Mouse (Mus musculus): ENCODE data around the gene Trio. TPM values are rescaled to one million over a fixed set of nuclear protein-coding genes. Genes with fewer than 3 reads are reported as not detected.
A peak's percentile ranks its signal among the peaks of the same experiment; 100 is the strongest.

Gene Trio
- polyA plus RNA-seq, 1 experiment = 49.9 TPM

GRCm38 (mm10) chr15:27789325-27789724 lies 236.3 kb downstream of the Trio start:
- Histone ChIP-seq H3K4me3 (ENCODE audit: insufficient read depth, low read length) (no peak overlapping the region), H3K4me1 (ENCODE audit: control insufficient read depth, insufficient read depth, low read length) (peaks cover 17% of the 10 kb centered on the region), H3K27ac (ENCODE audit: insufficient read depth, low read depth, low read length) (no peak overlapping the region)
- no peak for TF ChIP-seq POLR2A (IDR thresholded peaks at IDR 0.05; ENCODE audit: borderline replicate concordance, low read depth, low read length)

- TF ChIP-seq CTCF (IDR thresholded peaks at IDR 0.05; ENCODE audit: low read depth, low read length) = no peak
- no peak for TF ChIP-seq POLR2A (IDR thresholded peaks at IDR 0.05; ENCODE audit: borderline replicate concordance, low read depth, low read length)
- H3K4me3 ChIP-seq (ENCODE audit: insufficient read depth, low read length) = no peak overlapping the region
- no peak overlapping the region for H3K27ac ChIP-seq (ENCODE audit: insufficient read depth, low read depth, low read length)
- peaks cover 17% of the 10 kb centered on the region for H3K4me1 ChIP-seq (ENCODE audit: control insufficient read depth, insufficient read depth, low read length)
Measured at GRCm38 (mm10) chr15:27788122-27788759, 237.4 kb downstream of the Trio start.

- no peak overlapping the region for H3K27ac ChIP-seq (ENCODE audit: insufficient read depth, low read depth, low read length)
- peaks cover 26% of the 10 kb centered on the region for H3K4me1 ChIP-seq (ENCODE audit: control insufficient read depth, insufficient read depth, low read length)
- H3K4me3 ChIP-seq (ENCODE audit: insufficient read depth, low read length) = no peak overlapping the region
Measured at GRCm38 (mm10) chr15:27787151-27787550, 238.5 kb downstream of the Trio start.

GRCm38 (mm10) chr15:27786418-27786817 lies 239.2 kb downstream of the Trio start:
- no peak overlapping the region for H3K4me3 ChIP-seq (ENCODE audit: insufficient read depth, low read length)
- no peak overlapping the region for H3K27ac ChIP-seq (ENCODE audit: insufficient read depth, low read depth, low read length)
- peaks cover 29% of the 10 kb centered on the region for H3K4me1 ChIP-seq (ENCODE audit: control insufficient read depth, insufficient read depth, low read length)

More at GRCm38 (mm10) chr15:27787151-27787550, 238.5 kb downstream of the Trio start:
- no peak for TF ChIP-seq CTCF (IDR thresholded peaks at IDR 0.05; ENCODE audit: low read depth, low read length)
- no peak for TF ChIP-seq POLR2A (IDR thresholded peaks at IDR 0.05; ENCODE audit: borderline replicate concordance, low read depth, low read length)

GRCm38 (mm10) chr15:27785280-27786001 lies 240.2 kb downstream of the Trio start:
- H3K27ac ChIP-seq (ENCODE audit: insufficient read depth, low read depth, low read length) = no peak overlapping the region
- peaks cover 29% of the 10 kb centered on the region for H3K4me1 ChIP-seq (ENCODE audit: control insufficient read depth, insufficient read depth, low read length)
- TF ChIP-seq POLR2A (IDR thresholded peaks at IDR 0.05; ENCODE audit: borderline replicate concordance, low read depth, low read length) (no peak), CTCF (IDR thresholded peaks at IDR 0.05; ENCODE audit: low read depth, low read length) (no peak)

More at GRCm38 (mm10) chr15:27786418-27786817, 239.2 kb downstream of the Trio start:
- no peak for TF ChIP-seq CTCF (IDR thresholded peaks at IDR 0.05; ENCODE audit: low read depth, low read length)
- TF ChIP-seq POLR2A (IDR thresholded peaks at IDR 0.05; ENCODE audit: borderline replicate concordance, low read depth, low read length) = no peak

GRCm38 (mm10) chr15:27784126-27784563 lies 241.5 kb downstream of the Trio start:
- peak overlapping the region; percentile 96 for H3K27ac ChIP-seq (ENCODE audit: insufficient read depth, low read depth, low read length)
- TF ChIP-seq CTCF (IDR thresholded peaks at IDR 0.05; ENCODE audit: low read depth, low read length) (no peak), POLR2A (IDR thresholded peaks at IDR 0.05; ENCODE audit: borderline replicate concordance, low read depth, low read length) (no peak)
- H3K4me3 ChIP-seq (ENCODE audit: insufficient read depth, low read length) = peak overlapping the region; percentile 59
- peaks cover 25% of the 10 kb centered on the region for H3K4me1 ChIP-seq (ENCODE audit: control insufficient read depth, insufficient read depth, low read length)

More at GRCm38 (mm10) chr15:27785280-27786001, 240.2 kb downstream of the Trio start:
- no peak overlapping the region for H3K4me3 ChIP-seq (ENCODE audit: insufficient read depth, low read length)

- peak overlapping the region; percentile 59 for H3K4me3 ChIP-seq (ENCODE audit: insufficient read depth, low read length)
- no peak for TF ChIP-seq CTCF (IDR thresholded peaks at IDR 0.05; ENCODE audit: low read depth, low read length)
- no peak for TF ChIP-seq POLR2A (IDR thresholded peaks at IDR 0.05; ENCODE audit: borderline replicate concordance, low read depth, low read length)
- peaks cover 25% of the 10 kb centered on the region for H3K4me1 ChIP-seq (ENCODE audit: control insufficient read depth, insufficient read depth, low read length)
- peak overlapping the region; percentile 96 for H3K27ac ChIP-seq (ENCODE audit: insufficient read depth, low read depth, low read length)
Measured at GRCm38 (mm10) chr15:27783541-27784125, 242.0 kb downstream of the Trio start.

GRCm38 (mm10) chr15:27783092-27783491 lies 242.6 kb downstream of the Trio start:
- Histone ChIP-seq H3K27ac (ENCODE audit: insufficient read depth, low read depth, low read length) (peak overlapping the region; percentile 96), H3K4me3 (ENCODE audit: insufficient read depth, low read length) (peak overlapping the region; percentile 59), H3K4me1 (ENCODE audit: control insufficient read depth, insufficient read depth, low read length) (peaks cover 28% of the 10 kb centered on the region)
- TF ChIP-seq POLR2A (IDR thresholded peaks at IDR 0.05; ENCODE audit: borderline replicate concordance, low read depth, low read length) (no peak), CTCF (IDR thresholded peaks at IDR 0.05; ENCODE audit: low read depth, low read length) (no peak)

GRCm38 (mm10) chr15:27782383-27783036 lies 243.1 kb downstream of the Trio start:
- peak overlapping the region; percentile 96 for H3K27ac ChIP-seq (ENCODE audit: insufficient read depth, low read depth, low read length)
- no peak for TF ChIP-seq CTCF (IDR thresholded peaks at IDR 0.05; ENCODE audit: low read depth, low read length)
- TF ChIP-seq POLR2A (IDR thresholded peaks at IDR 0.05; ENCODE audit: borderline replicate concordance, low read depth, low read length) = no peak
- peaks cover 32% of the 10 kb centered on the region for H3K4me1 ChIP-seq (ENCODE audit: control insufficient read depth, insufficient read depth, low read length)
- 0 out of 2 replicates have a peak overlapping the region, but pooled peaks have one; percentile 17 for H3K4me3 ChIP-seq (ENCODE audit: insufficient read depth, low read length)
